Mouse (Mus musculus) cerebral cortex, adult 2 months (tissue): ENCODE data around the gene Olfr49.

Source experiments
- WGBS: fragments of 180-500 bp; shearing (Covaris S2); methylation state at CpG from one replicate; pipeline ENCODE4 v1.1.7; 2018; 5-methylcytosine and 5-hydroxymethylcytosine counted together

Gene Olfr49

GRCm38 (mm10) chr14:54232143-54232542 is 52.6 kb downstream of the Olfr49 start:
- WGBS, result 77% methylated on average over 9 of the region's 9 CpGs

GRCm38 (mm10) chr14:54231176-54231956 is 53.4 kb downstream of the Olfr49 start:
- 86% methylated on average over 21 of the region's 21 CpGs for WGBS

- 86% methylated on average over 14 of the region's 14 CpGs for WGBS
Observed at GRCm38 (mm10) chr14:54230638-54231150, 54.0 kb downstream of the Olfr49 start.

GRCm38 (mm10) chr14:54229849-54230248 is 54.9 kb downstream of the Olfr49 start:
- 78% methylated on average over 4 of the region's 4 CpGs for WGBS

DNA sequence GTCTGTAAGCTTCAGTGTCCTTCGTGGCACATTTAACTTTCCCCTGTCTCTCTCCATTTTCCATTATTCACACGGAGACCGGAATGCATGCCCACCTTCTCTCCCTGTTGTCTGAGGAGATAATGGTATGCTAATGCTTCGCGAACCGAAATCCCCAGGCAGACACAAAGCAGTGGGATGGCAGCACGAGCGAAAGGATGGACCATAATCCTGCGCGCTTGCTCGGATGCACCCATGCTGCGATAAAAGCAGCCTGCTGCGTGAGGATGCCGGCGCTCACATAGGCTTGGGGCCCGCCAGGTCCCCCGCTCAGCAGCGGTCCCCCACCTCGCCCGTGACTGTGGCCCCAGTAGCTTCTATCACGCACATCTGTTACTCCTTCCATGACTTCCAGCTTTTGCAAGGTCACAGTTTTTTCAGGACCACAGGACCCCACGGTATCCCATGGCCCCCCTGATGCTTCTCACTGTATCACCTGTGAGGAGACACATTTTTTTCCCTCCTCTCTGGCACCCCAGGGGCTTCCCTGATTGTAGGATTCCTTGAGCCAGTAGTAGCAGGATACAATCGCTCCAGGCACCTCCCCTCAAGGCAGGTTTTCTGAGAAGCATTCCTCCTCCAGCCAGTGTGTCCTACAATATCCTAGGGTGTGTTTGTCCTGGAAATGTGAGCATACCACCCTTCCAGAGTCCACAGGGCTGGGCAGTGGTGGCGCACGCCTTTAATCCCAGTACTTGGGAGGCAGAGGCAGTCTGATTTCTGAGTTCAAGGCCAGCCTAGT is 55.6 kb downstream of the Olfr49 start:
- WGBS, result 30% methylated on average over 25 of the region's 25 CpGs

- WGBS, result 35% methylated on average over 7 of the region's 7 CpGs
Observed at GRCm38 (mm10) chr14:54228501-54228900, 56.2 kb downstream of the Olfr49 start.
